Mouse (Mus musculus): ENCODE results near the gene Ddc.

The Ddc gene

GRCm38 (mm10) chr11:11794626-11795025, 103.3 kb downstream of the Ddc start:
- no peak for DNase-seq (ENCODE audit: low read depth, low spot score)

DNA sequence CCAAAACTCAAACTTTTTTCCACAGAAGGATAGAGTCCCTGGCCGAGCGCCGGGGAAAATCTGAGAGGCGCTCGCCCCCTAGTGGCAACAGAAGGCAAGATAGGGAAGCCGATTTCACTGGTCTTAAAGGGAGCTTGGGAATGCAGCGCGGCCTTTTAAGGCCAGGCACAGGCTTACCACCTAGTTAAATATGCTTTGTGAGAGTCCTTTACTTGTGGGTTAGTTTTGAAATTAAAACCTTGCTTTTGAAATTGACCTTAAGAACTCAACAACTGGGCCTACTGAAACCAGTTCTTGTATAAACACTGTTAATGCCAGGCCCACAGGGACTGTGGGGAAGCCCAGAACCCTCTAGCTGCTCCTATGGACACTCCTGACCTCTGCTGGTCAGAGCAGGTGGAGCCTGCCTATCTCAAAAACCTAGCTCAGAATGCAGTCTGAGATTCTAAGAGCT, 109.4 kb downstream of the Ddc start:
- DNase-seq (ENCODE audit: low read depth, low spot score): peak; percentile 85

DNA sequence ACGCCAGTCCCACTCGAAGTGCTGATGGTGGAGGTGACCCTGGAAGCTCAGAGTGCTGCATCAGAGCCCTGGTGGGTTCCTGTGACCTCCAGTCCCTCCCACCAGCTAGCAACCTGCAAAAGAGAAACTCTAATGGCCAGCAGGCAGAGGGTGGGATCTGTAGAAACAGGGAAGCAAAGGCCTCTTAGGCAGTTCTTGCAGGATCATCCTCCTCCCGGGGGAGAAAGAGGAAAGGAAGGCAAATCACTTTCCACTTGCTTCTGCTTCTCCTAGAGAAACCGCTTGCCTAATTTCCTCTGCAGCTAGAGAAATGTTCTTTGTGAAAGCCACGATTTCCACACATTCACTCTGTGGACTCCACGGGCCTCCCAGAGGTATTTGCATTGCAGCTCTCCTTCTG, 112.5 kb downstream of the Ddc start:
- DNase-seq (ENCODE audit: low read depth, low spot score): no peak

DNA sequence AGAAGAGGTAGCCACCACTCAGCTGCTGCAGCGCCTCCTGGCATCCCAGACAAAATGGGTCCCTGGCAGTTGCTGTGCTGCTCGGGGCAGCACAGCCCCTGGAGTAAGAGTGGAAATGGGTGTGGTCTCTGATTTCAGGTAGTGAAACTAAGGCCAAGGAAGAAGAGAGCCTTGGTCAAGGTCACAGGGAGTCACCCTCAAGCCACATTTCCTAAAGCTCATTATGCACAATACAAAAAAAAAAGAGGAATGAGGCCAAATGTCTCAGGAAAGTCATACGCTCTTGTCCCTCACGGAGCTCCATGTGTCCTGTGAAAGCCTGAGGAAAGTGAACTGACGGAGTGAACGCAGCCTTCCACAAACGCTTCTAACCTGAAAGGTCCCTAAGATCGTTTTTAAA, 116.2 kb downstream of the Ddc start:
- no peak for DNase-seq (ENCODE audit: low read depth, low spot score)

DNA sequence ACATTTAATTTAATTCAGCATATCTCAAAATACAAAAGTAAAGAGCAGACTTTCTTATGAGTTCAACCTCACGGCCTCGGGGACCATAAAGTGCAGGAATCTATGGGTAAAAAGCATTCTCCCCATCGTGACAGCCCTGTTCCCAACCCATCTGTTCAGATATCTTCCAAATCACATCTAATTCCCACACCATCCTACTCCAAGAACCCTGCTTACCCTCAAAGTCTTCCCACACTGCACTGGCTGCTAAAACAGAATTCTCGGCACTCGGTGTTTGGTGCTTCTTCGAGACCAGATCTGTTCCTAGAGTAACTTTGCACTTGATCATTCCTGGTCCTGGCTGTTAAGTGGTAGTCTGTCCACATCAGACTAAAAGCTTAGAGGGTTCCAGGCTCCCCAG, 119.6 kb downstream of the Ddc start:
- DNase-seq (ENCODE audit: low read depth, low spot score): no peak

DNA sequence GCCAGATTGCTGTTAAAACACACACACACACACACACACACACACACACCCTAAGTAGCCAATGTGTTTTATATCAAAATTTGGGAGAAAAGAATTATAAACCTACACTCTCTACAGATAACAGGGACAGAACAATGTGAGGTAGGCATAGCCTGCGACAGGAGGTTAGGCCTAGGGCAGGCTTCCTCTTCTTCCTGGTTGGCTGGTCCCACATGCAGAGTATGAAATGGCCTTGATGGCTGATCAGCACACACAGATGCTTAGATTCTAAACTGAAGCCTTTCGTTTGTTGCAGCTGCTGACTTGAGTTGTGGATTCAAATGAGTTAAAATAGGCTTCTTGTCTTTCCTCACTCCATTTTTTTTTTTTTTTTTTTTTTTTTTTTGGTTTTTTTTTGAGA, 120.1 kb downstream of the Ddc start:
- DNase-seq (ENCODE audit: low read depth, low spot score): no peak

GRCm38 (mm10) chr11:11777246-11777645, 120.7 kb downstream of the Ddc start:
- DNase-seq (ENCODE audit: low read depth, low spot score): no peak

GRCm38 (mm10) chr11:11776822-11777174, 121.1 kb downstream of the Ddc start:
- no peak for DNase-seq (ENCODE audit: low read depth, low spot score)

- no peak for DNase-seq (ENCODE audit: low read depth, low spot score)
Measured at GRCm38 (mm10) chr11:11776071-11776821, 121.7 kb downstream of the Ddc start.

- DNase-seq (ENCODE audit: low read depth, low spot score): no peak
Measured at GRCm38 (mm10) chr11:11774893-11775292, 123.1 kb downstream of the Ddc start.

- no peak for DNase-seq (ENCODE audit: low read depth, low spot score)
Measured at GRCm38 (mm10) chr11:11774384-11774783, 123.6 kb downstream of the Ddc start.

- DNase-seq (ENCODE audit: low read depth, low spot score): no peak
Measured at GRCm38 (mm10) chr11:11772196-11772595, 125.7 kb downstream of the Ddc start.

GRCm38 (mm10) chr11:11770691-11771090, 127.3 kb downstream of the Ddc start:
- no peak for DNase-seq (ENCODE audit: low read depth, low spot score)

DNA sequence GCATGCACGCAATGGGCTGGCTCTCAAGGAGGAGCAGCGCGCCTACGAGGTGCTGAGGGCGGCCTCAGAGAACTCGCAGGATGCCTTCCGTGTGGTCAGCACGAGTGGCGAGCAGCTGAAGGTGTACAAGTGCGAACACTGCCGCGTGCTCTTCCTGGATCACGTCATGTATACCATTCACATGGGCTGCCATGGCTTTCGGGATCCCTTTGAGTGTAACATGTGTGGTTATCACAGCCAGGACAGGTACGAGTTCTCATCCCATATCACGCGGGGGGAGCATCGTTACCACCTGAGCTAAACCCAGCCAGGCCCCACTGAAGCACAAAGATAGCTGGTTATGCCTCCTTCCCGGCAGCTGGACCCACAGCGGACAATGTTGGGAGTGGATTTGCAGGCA, 128.7 kb downstream of the Ddc start:
- DNase-seq (ENCODE audit: low read depth, low spot score): no peak

DNA sequence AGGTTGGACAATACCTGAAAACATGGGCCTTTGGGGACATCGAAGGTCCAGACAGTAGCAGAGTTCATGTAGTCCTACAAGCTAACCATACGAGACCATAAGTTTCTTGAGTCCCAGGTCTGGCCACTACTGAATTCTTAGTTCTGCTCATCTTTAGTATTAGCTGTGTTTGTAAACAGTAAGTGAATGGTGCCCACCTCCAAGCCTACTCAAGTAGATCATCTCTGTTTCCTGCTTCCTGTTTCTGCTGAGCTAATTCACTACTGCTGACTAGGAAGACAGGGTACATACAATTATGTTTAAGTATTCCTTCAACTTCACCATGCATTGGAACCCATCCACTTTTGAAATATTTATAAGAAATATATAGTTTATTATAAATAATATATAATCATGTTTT, 129.9 kb downstream of the Ddc start:
- DNase-seq (ENCODE audit: low read depth, low spot score): no peak

GRCm38 (mm10) chr11:11766736-11767135, 131.2 kb downstream of the Ddc start:
- DNase-seq (ENCODE audit: low read depth, low spot score): no peak

DNA sequence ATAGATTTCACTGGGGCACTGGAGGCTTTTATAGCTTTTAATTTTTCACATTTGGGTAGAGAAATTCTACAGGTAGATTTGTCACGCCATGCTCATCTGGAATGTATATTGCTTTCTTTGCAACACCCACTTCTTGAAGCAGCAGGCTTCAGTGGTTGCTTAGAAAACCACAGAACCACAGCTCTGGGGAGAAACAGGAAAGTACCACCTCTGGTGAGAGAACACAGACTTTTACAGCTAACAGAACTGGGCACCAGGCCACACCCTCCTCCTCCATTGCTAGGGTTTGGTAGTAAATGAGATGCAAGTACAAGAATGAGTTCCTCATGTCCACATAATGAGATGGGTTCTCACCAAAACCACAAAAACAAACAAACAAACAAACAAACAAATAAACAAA, 131.8 kb downstream of the Ddc start:
- peak; percentile 85 for DNase-seq (ENCODE audit: low read depth, low spot score)

- DNase-seq (ENCODE audit: low read depth, low spot score): peak; percentile 48
Measured at GRCm38 (mm10) chr11:11765414-11765813, 132.5 kb downstream of the Ddc start.
